Mouse (Mus musculus) G1E (cell line): ENCODE measurements around the gene Gm48552.

Source experiments
- CTCF ChIP-seq: IDR thresholded peaks from 2 replicates; pipeline ENCODE4 v1.5.1; 2012; ENCODE audit warnings: low read depth, low read length, inconsistent platforms, mixed read lengths
- GATA1 ChIP-seq: IDR thresholded peaks from 2 replicates; pipeline ENCODE4 v1.6.1; 2012; ENCODE audit warnings: borderline replicate concordance, low read length, inconsistent platforms, mixed read lengths
- GATA2 ChIP-seq: IDR thresholded peaks from 2 replicates; pipeline ENCODE4 v1.6.1; 2012; ENCODE audit warnings: low read depth, low read length, inconsistent platforms, borderline replicate concordance
- POLR2AphosphoS5 ChIP-seq: IDR thresholded peaks from 2 replicates; pipeline ENCODE4 v1.6.1; 2012; ENCODE audit warnings: low read depth, low read length, inconsistent platforms; ENCODE audit not compliant: insufficient replicate concordance
- TAL1 ChIP-seq: conservative IDR thresholded peaks from 2 replicates; pipeline ENCODE4 v1.6.1; 2012; ENCODE audit warnings: low read depth, low read length, inconsistent platforms, mixed read lengths

DNA sequence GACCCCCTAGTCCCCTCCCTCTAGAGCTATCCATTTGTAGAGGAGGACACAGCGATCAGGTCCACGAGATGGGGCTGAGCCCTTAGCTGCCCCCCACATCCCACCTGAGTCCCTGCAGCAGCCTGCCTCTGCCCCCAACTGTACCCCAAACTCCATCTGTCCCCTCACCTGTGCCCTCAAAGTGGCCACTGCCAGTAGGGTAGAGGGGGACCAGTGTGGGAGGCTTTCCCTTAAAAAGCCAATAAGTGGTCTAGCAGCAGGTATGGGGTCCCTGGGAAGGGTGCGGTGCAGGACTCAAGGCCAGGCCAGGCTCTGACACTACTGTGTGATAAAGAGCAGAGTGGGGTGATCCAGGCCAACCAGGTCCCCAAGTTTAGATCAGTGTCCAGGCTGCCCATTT lies 38.5 kb downstream of the Gm48552 start:
- no peak for TF ChIP-seq POLR2AphosphoS5
- TF ChIP-seq GATA2: no peak
- no peak for TF ChIP-seq CTCF
- TF ChIP-seq TAL1: no peak
- no peak for TF ChIP-seq GATA1
